Mouse (Mus musculus) C3H10T1/2 (cell line): ENCODE results near the gene Cnr2. TPM values are rescaled to one million over a fixed set of nuclear protein-coding genes. Genes with fewer than 3 reads are reported as not detected.

Experiments used
- polyA plus RNA-seq, 2 experiments: library from polyadenylated mRNA; unstranded; fragments of >200 nt; fragmentation: generic; extraction: Trizol; gene quantifications; one replicate each; pipeline ENCODE4 v1.2.1; 2012; ENCODE audit warnings: missing spikeins in 2 of 2

The Cnr2 gene
- polyA plus RNA-seq, result under 1 TPM in 1 of 2 experiments, not detected in 1; 0.04 TPM

GRCm38 (mm10) chr4:135895071-135895571 lies at the start of gene Cnr2:
Gene Cnr2, plus strand, starts transcription at chr4:135895394.

GRCm38 (mm10) chr4:135855536-135856222 lies 39.5 kb upstream of the Cnr2 start, which contains the start of gene Srsf10:
Gene Srsf10, plus strand, starts transcription at chr4:135855747.

GRCm38 (mm10) chr4:135873526-135874202 lies 21.5 kb upstream of the Cnr2 start, which contains the start of gene Pnrc2:
Gene Pnrc2, minus strand, starts transcription at chr4:135873850.

GRCm38 (mm10) chr4:135920304-135921241 lies 25.4 kb downstream of the Cnr2 start, which contains the start of gene Fuca1:
Gene Fuca1, plus strand, starts transcription at chr4:135920735.

GRCm38 (mm10) chr4:135946278-135946658 lies 51.1 kb downstream of the Cnr2 start, which contains the start of gene Hmgcl:
Gene Hmgcl, plus strand, starts transcription at chr4:135946448.

GRCm38 (mm10) chr4:135963457-135964193 lies 68.4 kb downstream of the Cnr2 start, which contains the start of gene Gale:
Gene Gale, plus strand, starts transcription at chr4:135963727.

Other genes with a start within 250 kb of the Cnr2 start
- not detected for gene Ifnlr1, start 209.1 kb upstream of the Cnr2 start, polyA plus RNA-seq
- not detected for gene Il22ra1, start 167.2 kb upstream of the Cnr2 start, polyA plus RNA-seq
- gene Myom3, start 135.7 kb upstream of the Cnr2 start, polyA plus RNA-seq, result under 1 TPM in 1 of 2 experiments, not detected in 1; under 0.01 TPM
- 10 to 100 TPM in 1 of 2 experiments, 1 to 10 TPM in 1; 7.7 to 12.7 TPM for gene Srsf10, start 39.6 kb upstream of the Cnr2 start, polyA plus RNA-seq
- 10 to 100 TPM in 1 of 2 experiments, 1 to 10 TPM in 1; 1.0 to 43.9 TPM for gene Pnrc2, start 21.5 kb upstream of the Cnr2 start, polyA plus RNA-seq
- gene Fuca1, start 25.3 kb downstream of the Cnr2 start, polyA plus RNA-seq, result 100 to 1,000 TPM in 1 of 2 experiments, 10 to 100 TPM in 1; 74.8 to 183 TPM
- 10 to 100 TPM; 19.6 to 44.9 TPM for gene Hmgcl, start 51.1 kb downstream of the Cnr2 start, polyA plus RNA-seq
- gene Gale, start 68.3 kb downstream of the Cnr2 start, polyA plus RNA-seq, result 10 to 100 TPM; 26.2 to 35.1 TPM
- 10 to 100 TPM; 57.3 to 66.3 TPM for gene Lypla2, start 77.2 kb downstream of the Cnr2 start, polyA plus RNA-seq
- 10 to 100 TPM; 25.4 to 35.3 TPM for gene Pithd1, start 91.9 kb downstream of the Cnr2 start, polyA plus RNA-seq
- gene Eloa, start 126.4 kb downstream of the Cnr2 start, polyA plus RNA-seq, result 10 to 100 TPM in 1 of 2 experiments, 1 to 10 TPM in 1; 3.0 to 16.7 TPM
- gene Rpl11, start 158.0 kb downstream of the Cnr2 start, polyA plus RNA-seq, result 1,000 to 10,000 TPM; 1,860 to 3,283 TPM
- 100 to 1,000 TPM; 104 to 264 TPM for gene Id3, start 248.1 kb downstream of the Cnr2 start, polyA plus RNA-seq